Mouse (Mus musculus) heart, adult 2 months (tissue): ENCODE results near the gene Zc3hav1l.

Experiments
- CTCF ChIP-seq: fragments of 200-600 bp; IDR thresholded peaks from 2 replicates; pipeline ENCODE4 v1.8.1; 2022; ENCODE audit warnings: antibody characterized with exemption, mild to moderate bottlenecking, moderate library complexity
- POLR2A ChIP-seq: fragments of 200-500 bp; IDR thresholded peaks from 2 replicates; pipeline ENCODE4 v1.6.1; 2011; ENCODE audit warnings: mild to moderate bottlenecking, low read depth, low read length, control low read depth; ENCODE audit not compliant: insufficient read depth

DNA sequence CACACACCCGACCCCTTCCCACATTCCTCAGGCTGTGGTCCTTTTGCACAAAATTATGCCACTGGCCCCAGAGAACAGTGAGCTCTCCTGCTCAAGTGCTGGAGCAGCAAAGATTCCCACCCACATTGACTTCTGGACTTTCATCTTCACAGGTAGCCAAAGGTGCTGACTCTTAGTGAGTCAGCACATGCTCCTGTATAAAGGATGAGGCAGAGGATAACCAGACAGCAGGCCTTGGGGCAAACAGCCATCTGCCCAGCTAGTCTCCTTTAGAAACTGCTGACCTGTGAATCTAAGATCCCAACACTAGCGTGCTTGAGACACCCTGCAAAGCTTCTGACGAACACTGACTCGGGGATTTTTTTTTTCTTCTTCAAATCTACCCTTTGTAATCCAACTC, 60.7 kb downstream of the Zc3hav1l start:
- TF ChIP-seq CTCF (no peak), POLR2A (no peak)
